Mouse (Mus musculus) heart, embryonic 16.5 days (tissue): ENCODE measurements around the gene Klf16. TPM values are rescaled to one million over a fixed set of nuclear protein-coding genes. Genes with fewer than 3 reads are reported as not detected.
A peak's percentile ranks its signal among the peaks of the same experiment; 100 is the strongest.

Experiments used
- ATAC-seq: fragments of 200-750 bp; cut with Nextera tagmentation; replicated peaks from 2 replicates; pipeline ENCODE4 v1.8.0; 2017; ENCODE audit warnings: moderate number of reproducible peaks; ENCODE audit not compliant: insufficient read depth, low FRiP score; ENCODE audit errors: extremely low read depth
- H3K27ac ChIP-seq: fragments of 300-500 bp; sonication (generic); 2 replicates; pipeline ENCODE4 v1.5.1; 2014; ENCODE audit warnings: mild to moderate bottlenecking, low read length, control low read depth, moderate library complexity
- H3K27me3 ChIP-seq: fragments of 300-500 bp; sonication (generic); 2 replicates; pipeline ENCODE4 v1.6.1; 2014; ENCODE audit warnings: low read length, mixed read lengths; ENCODE audit not compliant: control insufficient read depth, insufficient read depth
- H3K36me3 ChIP-seq: fragments of 300-500 bp; sonication (generic); 2 replicates; pipeline ENCODE4 v1.6.1; 2014; ENCODE audit not compliant: control insufficient read depth, insufficient read depth
- H3K4me1 ChIP-seq: fragments of 300-500 bp; sonication (generic); 2 replicates; pipeline ENCODE4 v1.6.1; 2014; ENCODE audit warnings: low read length, mixed read lengths; ENCODE audit not compliant: control insufficient read depth, insufficient read depth
- H3K4me2 ChIP-seq: fragments of 300-500 bp; sonication (generic); 2 replicates; pipeline ENCODE4 v1.6.1; 2014; ENCODE audit warnings: low read depth, mild to moderate bottlenecking, control low read depth, low read length
- H3K4me3 ChIP-seq: fragments of 300-500 bp; sonication (generic); 2 replicates; pipeline ENCODE4 v1.5.1; 2014; ENCODE audit warnings: mild to moderate bottlenecking, control low read depth, low read length
- H3K9ac ChIP-seq: fragments of 300-500 bp; sonication (generic); 2 replicates; pipeline ENCODE4 v1.6.1; 2014; ENCODE audit warnings: low read length, control low read depth
- H3K9me3 ChIP-seq: fragments of 300-500 bp; sonication (generic); replicated peaks from 2 replicates; pipeline ENCODE4 v1.6.1; 2016; ENCODE audit warnings: low read length; ENCODE audit not compliant: control insufficient read depth
- WGBS: fragments of 180-500 bp; shearing (Covaris S2); extraction: QIAGEN DNeasy Blood & Tissue Kit; methylation state at CpG from one replicate; pipeline ENCODE4 v1.1.7; 2014; 5-methylcytosine and 5-hydroxymethylcytosine counted together
- polyA plus RNA-seq: library from polyadenylated mRNA; unstranded; fragments of >200 nt; fragmentation: Nextera tagmentation; extraction: Ambion mirVana; gene quantifications from 2 replicates; pipeline ENCODE4 v1.2.1, GENCODE M21; 2015

The Klf16 gene
- polyA plus RNA-seq, 1 experiment from 2014 or later = 6.0 TPM

DNA sequence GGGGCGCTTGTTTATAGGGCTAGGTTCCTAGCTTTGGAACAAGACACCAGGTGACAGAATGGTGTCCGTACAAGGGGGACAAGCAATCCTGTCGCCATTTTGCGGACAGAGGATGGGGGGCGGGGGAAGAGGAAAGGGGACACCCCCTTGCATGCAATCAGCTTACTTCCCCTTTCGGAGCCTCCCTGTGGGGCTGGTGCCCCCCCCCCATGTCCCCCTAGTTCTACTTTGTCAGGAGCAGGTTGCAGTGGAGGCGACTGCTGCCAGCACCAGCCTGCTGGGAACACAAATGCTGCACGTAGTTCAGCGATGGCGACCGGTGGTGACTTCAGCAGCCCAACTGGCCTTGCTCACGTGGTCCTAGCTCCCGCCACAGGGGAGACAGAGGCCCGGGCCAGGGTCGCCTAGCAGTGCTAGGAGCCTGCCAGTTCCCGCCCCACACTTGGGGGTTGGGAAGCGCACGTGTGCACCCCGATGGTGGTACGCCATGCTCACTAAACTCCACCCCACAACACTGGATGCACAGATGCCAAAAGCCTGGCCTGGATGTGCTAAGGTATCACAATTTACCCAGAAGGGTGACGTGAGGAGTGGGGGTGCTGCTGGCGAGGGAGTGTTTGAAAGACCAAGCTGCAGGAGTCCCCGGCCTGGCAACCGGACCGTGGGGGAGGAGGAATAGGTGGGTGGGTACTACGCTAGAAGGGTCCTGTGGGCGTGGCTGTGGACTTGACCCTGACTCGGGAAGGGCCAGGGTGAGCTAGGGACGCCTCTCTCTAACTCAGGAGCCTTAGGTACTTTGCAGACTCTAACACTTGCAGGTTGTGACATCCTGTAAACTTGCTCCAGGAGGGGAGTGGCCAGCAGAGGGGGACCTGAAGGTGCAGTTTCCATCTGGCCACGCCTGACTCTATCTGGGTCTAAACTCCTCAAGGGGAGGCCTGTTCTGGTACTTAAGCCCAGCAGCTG lies 6.0 kb downstream of the Klf16 start:
- peak overlapping the region; percentile 36 for H3K4me3 ChIP-seq
- peak overlapping the region; percentile 59 for H3K4me2 ChIP-seq
- ATAC-seq = peak; percentile 24
- H3K27me3 ChIP-seq = no peaks in the 10 kb centered on the region
- peak overlapping the region; percentile 69 for H3K27ac ChIP-seq
- H3K4me1 ChIP-seq = peaks cover 52% of the 10 kb centered on the region
- peak overlapping the region; percentile 67 for H3K9ac ChIP-seq
- no peaks in the 10 kb centered on the region for H3K9me3 ChIP-seq
- H3K36me3 ChIP-seq = peaks cover 8% of the 10 kb centered on the region; the same call in 1 of the 2 replicates
- WGBS = 23% methylated on average over 30 of the region's 30 CpGs

DNA sequence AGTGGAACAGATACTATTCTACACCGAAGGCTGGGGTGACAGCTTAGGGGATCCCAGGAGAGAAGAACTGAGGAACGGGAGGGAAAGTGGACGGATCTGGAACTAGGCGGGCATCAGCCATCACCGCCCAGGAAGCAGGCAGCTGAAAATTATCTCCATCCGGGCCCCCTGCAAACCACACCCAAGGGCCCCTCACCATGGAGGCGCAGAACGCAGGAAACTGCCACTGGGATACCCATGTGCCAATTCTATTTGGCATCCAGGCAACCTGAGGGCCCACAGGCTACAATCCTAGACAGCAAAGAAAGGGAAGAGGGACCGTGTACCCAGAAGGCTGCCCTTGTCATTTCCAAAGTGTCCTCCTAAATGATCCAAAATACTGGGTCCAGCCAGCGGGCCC lies 6.7 kb downstream of the Klf16 start:
- Histone ChIP-seq H3K9me3 (no peaks in the 10 kb centered on the region), H3K27ac (peak overlapping the region; percentile 69)

GRCm38 (mm10) chr10:80569664-80570066 lies 7.5 kb downstream of the Klf16 start:
- ATAC-seq = peak; percentile 46; the same call in 1 of the 2 replicates

More for the DNA sequence above, 6.7 kb downstream of the Klf16 start:
- H3K9ac ChIP-seq = peak overlapping the region; percentile 67
- peak overlapping the region; percentile 59 for H3K4me2 ChIP-seq
- H3K4me3 ChIP-seq = no peak overlapping the region
- WGBS = 82% methylated on average over 10 of the region's 10 CpGs
- no peak for ATAC-seq
- peaks cover 8% of the 10 kb centered on the region; the same call in 1 of the 2 replicates for H3K36me3 ChIP-seq
- peaks cover 45% of the 10 kb centered on the region for H3K4me1 ChIP-seq
- no peaks in the 10 kb centered on the region for H3K27me3 ChIP-seq

GRCm38 (mm10) chr10:80568876-80569275 lies 8.2 kb downstream of the Klf16 start:
- no peaks in the 10 kb centered on the region for H3K9me3 ChIP-seq
- WGBS = 92% methylated on average over 29 of the region's 29 CpGs
- no peak overlapping the region for H3K27ac ChIP-seq
- no peak overlapping the region for H3K9ac ChIP-seq
- H3K4me2 ChIP-seq = no peak overlapping the region
- H3K4me1 ChIP-seq = peaks cover 40% of the 10 kb centered on the region
- H3K4me3 ChIP-seq = no peak overlapping the region
- H3K27me3 ChIP-seq = no peaks in the 10 kb centered on the region
- no peak for ATAC-seq
- H3K36me3 ChIP-seq = peaks cover 8% of the 10 kb centered on the region; the same call in 1 of the 2 replicates

More at GRCm38 (mm10) chr10:80569664-80570066, 7.5 kb downstream of the Klf16 start:
- H3K4me1 ChIP-seq = peaks cover 45% of the 10 kb centered on the region
- no peak overlapping the region for H3K27ac ChIP-seq
- H3K9ac ChIP-seq = no peak overlapping the region
- no peaks in the 10 kb centered on the region for H3K27me3 ChIP-seq
- H3K4me3 ChIP-seq = 0 out of 2 replicates have a peak overlapping the region, but pooled peaks have one; percentile 22
- H3K4me2 ChIP-seq = peak overlapping the region; percentile 59
- 33% methylated on average over 10 of the region's 10 CpGs for WGBS
- H3K36me3 ChIP-seq = peaks cover 8% of the 10 kb centered on the region; the same call in 1 of the 2 replicates
- no peaks in the 10 kb centered on the region for H3K9me3 ChIP-seq

- 0 out of 2 replicates have a peak, but pooled peaks have one; percentile 18 for ATAC-seq
- WGBS = 31% methylated on average over 17 of the region's 17 CpGs
- Histone ChIP-seq H3K27ac (no peak overlapping the region), H3K4me2 (no peak overlapping the region), H3K4me3 (no peak overlapping the region), H3K27me3 (no peaks in the 10 kb centered on the region), H3K36me3 (peaks cover 8% of the 10 kb centered on the region; the same call in 1 of the 2 replicates), H3K9me3 (no peaks in the 10 kb centered on the region), H3K9ac (no peak overlapping the region), H3K4me1 (peaks cover 27% of the 10 kb centered on the region)
Observed at GRCm38 (mm10) chr10:80566375-80567092, 10.6 kb downstream of the Klf16 start.

GRCm38 (mm10) chr10:80561116-80561944 lies 15.8 kb downstream of the Klf16 start, which contains the start of gene Rexo1:
Rexo1 (minus strand) TSS chr10:80561560.
- Histone ChIP-seq H3K36me3 (no peaks in the 10 kb centered on the region), H3K4me2 (peak within 1 kb of the TSS; percentile 96), H3K27me3 (no peaks in the 10 kb centered on the region), H3K27ac (peak within 1 kb of the TSS; percentile 86), H3K9me3 (no peaks in the 10 kb centered on the region), H3K9ac (peak within 1 kb of the TSS; percentile 98), H3K4me3 (peak within 1 kb of the TSS; percentile 99), H3K4me1 (peaks cover 27% of the 10 kb centered on the region)
- under 1% methylated on average over 72 of the region's 72 CpGs for WGBS
- ATAC-seq = peak; percentile 82

- no peaks in the 10 kb centered on the region for H3K27me3 ChIP-seq
- H3K9ac ChIP-seq = peak overlapping the region; percentile 98
- H3K4me3 ChIP-seq = peak overlapping the region; percentile 99
- no peak for ATAC-seq
- WGBS = 0% methylated on average over 13 of the region's 13 CpGs
- H3K27ac ChIP-seq = no peak overlapping the region; the same call in 1 of the 2 replicates
- peaks cover 26% of the 10 kb centered on the region for H3K4me1 ChIP-seq
- H3K9me3 ChIP-seq = no peaks in the 10 kb centered on the region
- H3K4me2 ChIP-seq = peak overlapping the region; percentile 96
- H3K36me3 ChIP-seq = no peaks in the 10 kb centered on the region
Observed at GRCm38 (mm10) chr10:80560621-80561020, 16.5 kb downstream of the Klf16 start.

DNA sequence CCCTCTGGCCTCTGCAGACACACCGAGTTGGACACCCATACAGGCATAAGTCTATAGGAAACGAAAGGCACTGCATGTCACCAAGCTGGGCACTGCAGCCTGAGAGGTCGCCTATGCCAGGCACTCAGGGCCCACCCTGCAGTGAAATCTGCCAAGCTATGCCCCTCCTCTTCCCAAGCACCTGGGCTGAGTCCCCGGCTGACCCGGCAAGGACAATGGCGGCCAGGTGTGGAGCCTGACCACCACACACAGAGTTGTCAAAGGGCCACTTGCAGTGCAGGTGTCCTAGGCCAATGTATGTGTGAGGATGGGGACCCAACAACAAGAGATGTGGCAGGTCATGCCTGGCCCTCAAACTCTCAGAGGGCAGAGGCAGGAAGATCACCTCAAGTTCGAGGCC lies 17.7 kb downstream of the Klf16 start:
- no peak overlapping the region for H3K9ac ChIP-seq
- peaks cover 26% of the 10 kb centered on the region for H3K4me1 ChIP-seq
- ATAC-seq = no peak

More for the DNA sequence above, 17.7 kb downstream of the Klf16 start:
- H3K4me2 ChIP-seq = no peak overlapping the region
- H3K9me3 ChIP-seq = no peaks in the 10 kb centered on the region
- 93% methylated on average over 7 of the region's 7 CpGs for WGBS
- H3K4me3 ChIP-seq = no peak overlapping the region
- H3K27ac ChIP-seq = no peak overlapping the region
- no peaks in the 10 kb centered on the region for H3K36me3 ChIP-seq
- no peaks in the 10 kb centered on the region for H3K27me3 ChIP-seq
